Mouse (Mus musculus) NIH3T3 (cell line): ENCODE results near the gene Cpox.
A peak's percentile ranks its signal among the peaks of the same experiment; 100 is the strongest.

Experiments used
- DNase-seq: peaks from one replicate; pipeline ENCODE4 v3.0.0-alpha.2; 2012; ENCODE audit warnings: low read depth

The Cpox gene

DNA sequence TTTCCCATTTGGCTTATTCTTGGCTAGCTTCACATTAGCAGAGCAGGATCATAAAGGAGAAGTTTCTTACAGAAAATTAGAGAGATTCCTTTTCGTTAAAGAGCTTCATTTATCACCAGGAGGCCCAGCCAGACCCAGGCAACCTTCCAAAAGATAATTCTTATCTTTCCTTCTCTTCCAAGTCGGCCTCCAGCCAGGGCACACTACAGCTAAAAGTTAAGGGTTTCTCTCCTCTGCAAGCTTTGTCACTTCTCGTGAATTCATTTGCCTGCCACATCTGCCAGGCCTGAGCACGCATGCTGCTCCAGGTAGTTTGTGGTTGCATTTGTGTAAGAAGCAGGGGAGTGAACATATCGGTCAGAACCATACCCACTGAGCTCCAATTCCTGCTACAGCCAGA is 828 bp upstream of the Cpox start:
- DNase-seq: no peak

DNA sequence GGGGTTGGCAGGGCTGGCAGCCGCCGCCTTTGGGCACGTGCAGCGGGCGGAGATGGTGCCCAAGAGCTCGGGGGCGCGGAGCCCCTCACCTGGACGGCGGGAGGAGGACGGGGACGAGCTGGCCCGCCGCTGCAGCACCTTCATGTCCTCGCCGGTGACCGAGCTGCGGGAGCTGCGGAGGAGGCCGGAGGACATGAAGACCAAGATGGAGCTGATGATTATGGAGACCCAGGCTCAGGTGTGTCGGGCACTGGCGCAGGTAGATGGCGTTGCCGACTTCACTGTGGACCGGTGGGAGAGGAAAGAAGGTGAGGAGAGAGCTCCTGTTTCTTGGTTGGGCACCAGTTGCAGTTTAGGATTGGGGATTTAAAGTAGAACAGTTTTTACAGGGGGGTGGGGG is 551 bp downstream of the Cpox start:
- peak; percentile 17 for DNase-seq

- peak; percentile 36 for DNase-seq
Measured at GRCm38 (mm10) chr16:58671212-58671985, 1.3 kb downstream of the Cpox start.

- DNase-seq: no peak
Measured at GRCm38 (mm10) chr16:58672396-58672795, 2.3 kb downstream of the Cpox start.

- no peak for DNase-seq
Measured at GRCm38 (mm10) chr16:58673811-58674410, 3.8 kb downstream of the Cpox start.

DNA sequence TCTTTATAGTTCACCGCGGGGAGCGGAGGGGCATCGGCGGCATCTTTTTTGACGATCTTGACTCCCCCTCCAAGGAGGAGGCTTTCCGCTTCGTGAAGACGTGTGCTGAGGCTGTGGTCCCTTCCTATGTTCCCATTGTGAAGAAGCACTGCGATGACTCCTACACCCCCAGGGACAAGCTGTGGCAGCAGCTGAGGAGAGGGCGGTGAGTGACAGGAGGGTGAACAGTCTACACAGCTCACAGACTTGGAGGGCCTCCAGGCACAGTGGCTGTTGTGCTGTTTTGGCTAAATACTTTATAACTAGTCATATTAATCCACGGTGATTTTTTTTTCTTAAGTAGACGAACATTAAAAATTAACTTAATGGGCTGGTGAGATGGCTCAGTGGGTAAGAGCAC is 5.2 kb downstream of the Cpox start:
- no peak for DNase-seq

- no peak for DNase-seq
Measured at GRCm38 (mm10) chr16:58676156-58676555, 6.1 kb downstream of the Cpox start.

DNA sequence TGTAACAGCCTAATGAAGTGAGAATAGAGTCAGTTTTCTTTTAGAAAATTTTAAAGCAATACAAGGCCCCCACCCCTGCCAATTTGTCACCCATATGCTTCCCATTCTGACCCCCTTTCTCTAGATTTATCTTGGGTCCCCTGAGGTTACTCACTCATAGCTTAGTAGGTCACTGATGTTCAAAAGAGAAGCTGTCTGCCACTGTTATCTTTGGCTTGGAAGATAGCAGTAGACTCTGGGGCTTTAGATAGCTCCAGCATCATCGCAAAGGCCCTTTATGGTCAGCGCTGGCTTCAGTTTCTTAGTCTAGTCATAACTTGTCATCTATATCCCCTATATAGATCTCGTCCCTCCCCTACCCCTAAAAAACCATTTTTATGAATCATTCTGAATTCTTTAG is 6.5 kb downstream of the Cpox start:
- DNase-seq: no peak

DNA sequence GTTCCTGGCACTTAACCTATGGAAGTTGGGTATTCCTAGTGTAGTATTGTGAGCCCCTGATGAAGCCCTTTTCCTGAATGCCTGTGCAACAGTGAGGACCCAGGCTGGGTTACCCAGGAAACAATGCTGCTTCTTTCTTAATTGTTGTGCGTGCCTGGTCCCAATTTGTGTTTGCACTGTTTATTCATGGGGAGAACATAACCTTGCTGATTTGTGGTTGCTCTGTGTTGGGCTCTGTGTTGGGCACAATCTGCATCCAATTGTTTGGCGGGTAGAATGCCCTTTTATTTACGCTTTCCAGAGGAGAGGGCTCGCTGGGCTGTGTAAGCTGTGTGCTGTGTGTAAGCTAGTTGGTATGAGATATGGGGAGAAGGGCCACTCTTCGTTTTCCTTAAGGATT is 7.4 kb downstream of the Cpox start:
- no peak for DNase-seq

GRCm38 (mm10) chr16:58678660-58679059 is 8.6 kb downstream of the Cpox start:
- DNase-seq: no peak

- no peak for DNase-seq
Measured at GRCm38 (mm10) chr16:58682046-58682445, 12.0 kb downstream of the Cpox start.

- DNase-seq: no peak
Measured at GRCm38 (mm10) chr16:58682870-58683269, 12.8 kb downstream of the Cpox start.

- no peak for DNase-seq
Measured at GRCm38 (mm10) chr16:58683911-58684310, 13.8 kb downstream of the Cpox start.

DNA sequence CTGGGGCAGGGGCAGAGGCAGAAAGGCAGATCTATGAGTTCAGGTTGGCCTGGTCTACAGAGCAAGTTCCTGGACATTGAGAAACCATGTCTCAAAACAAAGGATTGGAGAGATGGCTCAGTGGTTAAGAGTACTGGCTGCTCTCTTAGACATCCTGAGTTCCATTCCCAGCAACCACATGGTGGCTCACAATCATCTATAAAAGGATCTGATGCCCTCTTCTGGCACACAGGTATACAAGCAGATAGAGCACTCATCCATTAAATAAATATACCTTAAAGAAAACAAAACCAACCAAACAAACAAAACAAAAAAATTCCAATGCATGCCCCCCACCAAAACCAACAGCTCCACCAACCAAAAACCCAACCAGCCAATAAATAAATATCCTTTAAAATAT is 14.4 kb downstream of the Cpox start:
- DNase-seq: no peak

GRCm38 (mm10) chr16:58685548-58686537 is 15.8 kb downstream of the Cpox start:
- no peak for DNase-seq

DNA sequence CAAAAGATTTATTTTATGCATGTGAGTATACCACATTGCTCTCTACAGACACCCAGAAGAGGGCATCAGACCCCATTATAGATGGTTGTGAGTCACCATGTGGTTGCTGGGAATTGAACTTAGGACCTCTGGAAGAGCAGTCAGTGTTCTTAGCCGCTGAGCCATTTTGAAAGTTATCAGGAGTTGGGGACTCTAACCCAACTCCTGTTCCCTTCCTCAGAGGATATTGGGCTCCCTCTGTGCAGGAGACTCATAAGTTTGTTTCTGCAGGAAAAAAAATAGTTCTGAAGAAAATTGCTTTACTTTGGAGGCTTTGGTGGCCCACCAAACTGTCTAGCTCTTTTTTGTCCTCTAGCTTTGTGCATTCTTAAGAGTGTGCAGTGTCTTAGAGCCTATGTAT is 18.4 kb downstream of the Cpox start:
- DNase-seq: no peak

- no peak for DNase-seq
Measured at GRCm38 (mm10) chr16:58689555-58690169, 19.6 kb downstream of the Cpox start.

DNA sequence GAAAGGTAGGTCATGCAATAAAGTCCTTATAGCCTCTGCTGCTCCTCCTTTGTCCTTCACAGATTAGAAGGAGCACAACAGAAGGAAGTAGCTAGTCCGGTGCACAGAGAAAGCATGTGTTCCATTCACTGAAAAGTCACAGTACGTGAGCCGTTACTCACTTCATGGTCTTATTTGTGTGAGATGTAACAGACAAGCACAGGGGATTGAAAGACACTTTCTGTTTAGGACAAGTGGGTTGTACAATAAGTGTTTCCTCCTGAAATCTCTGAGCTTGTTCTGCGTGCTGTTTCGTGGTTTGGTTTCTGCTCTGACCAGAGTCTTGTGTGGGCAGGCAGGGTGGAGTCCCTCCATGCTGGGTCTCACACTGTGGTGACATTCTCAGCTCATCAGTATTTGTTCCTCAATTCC is 20.2 kb downstream of the Cpox start:
- no peak for DNase-seq

GRCm38 (mm10) chr16:58694091-58694490 is 24.0 kb downstream of the Cpox start:
- DNase-seq: no peak

GRCm38 (mm10) chr16:58696796-58697195 is 26.7 kb downstream of the Cpox start:
- no peak for DNase-seq

GRCm38 (mm10) chr16:58697261-58697660 is 27.2 kb downstream of the Cpox start:
- no peak for DNase-seq

GRCm38 (mm10) chr16:58700174-58700573 is 30.1 kb downstream of the Cpox start:
- DNase-seq: no peak
